Mouse (Mus musculus): Measurements from ENCODE around the gene Dhx29. TPM values are rescaled to one million over a fixed set of nuclear protein-coding genes. Genes with fewer than 3 reads are reported as not detected.
"Not testable (repeated sequence)": the region's sequence is repeated elsewhere in the genome, so short reads cannot be mapped to it uniquely, and the experiment has no call there.

The Dhx29 gene
- polyA plus RNA-seq, 1 experiment = 3.7 TPM

- TF ChIP-seq GATA1 (IDR thresholded peaks at IDR 0.05; ENCODE audit: borderline replicate concordance, low read length) = no peak
- no peak for TF ChIP-seq FLI1 (IDR thresholded peaks at IDR 0.05; ENCODE audit: low read length)
- Histone ChIP-seq H3K4me3 (replicated peaks) (no peak overlapping the region), H3K4me1 (peaks cover 25% of the 10 kb centered on the region), H3K9me3 (no peaks in the 10 kb centered on the region), H3K36me3 (replicated peaks; ENCODE audit: low read length) (no peaks in the 10 kb centered on the region), H3K27me3 (replicated peaks) (peaks cover 87% of the 10 kb centered on the region)
Observed at GRCm38 (mm10) chr13:112996407-112996806, 69.2 kb downstream of the Dhx29 start.

- H3K9me3 ChIP-seq = no peaks in the 10 kb centered on the region
Observed at GRCm38 (mm10) chr13:112997369-112997768, 70.1 kb downstream of the Dhx29 start.

GRCm38 (mm10) chr13:112998427-112999201 is 71.4 kb downstream of the Dhx29 start:
- no peaks in the 10 kb centered on the region for H3K9me3 ChIP-seq
- H3K36me3 ChIP-seq (replicated peaks; ENCODE audit: low read length) = no peaks in the 10 kb centered on the region
- TF ChIP-seq FLI1 (IDR thresholded peaks at IDR 0.05; ENCODE audit: low read length) (no peak), GATA1 (IDR thresholded peaks at IDR 0.05; ENCODE audit: borderline replicate concordance, low read length) (no peak)
- H3K4me3 ChIP-seq (replicated peaks) = peak overlapping the region; percentile 88
- H3K27me3 ChIP-seq (replicated peaks) = peaks cover 80% of the 10 kb centered on the region
- H3K4me1 ChIP-seq = peaks cover 20% of the 10 kb centered on the region

More at GRCm38 (mm10) chr13:112997369-112997768, 70.1 kb downstream of the Dhx29 start:
- H3K4me1 ChIP-seq = peaks cover 25% of the 10 kb centered on the region
- no peak overlapping the region for H3K4me3 ChIP-seq (replicated peaks)
- TF ChIP-seq FLI1 (IDR thresholded peaks at IDR 0.05; ENCODE audit: low read length) = no peak
- H3K36me3 ChIP-seq (replicated peaks; ENCODE audit: low read length) = no peaks in the 10 kb centered on the region
- peaks cover 88% of the 10 kb centered on the region for H3K27me3 ChIP-seq (replicated peaks)

- Histone ChIP-seq H3K4me3 (replicated peaks) (no peak overlapping the region), H3K36me3 (replicated peaks; ENCODE audit: low read length) (no peaks in the 10 kb centered on the region), H3K4me1 (peaks cover 10% of the 10 kb centered on the region), H3K9me3 (no peaks in the 10 kb centered on the region), H3K27me3 (replicated peaks) (peaks cover 65% of the 10 kb centered on the region)
- TF ChIP-seq FLI1 (IDR thresholded peaks at IDR 0.05; ENCODE audit: low read length) = no peak
- no peak for TF ChIP-seq GATA1 (IDR thresholded peaks at IDR 0.05; ENCODE audit: borderline replicate concordance, low read length)
Observed at GRCm38 (mm10) chr13:113000090-113000489, 72.8 kb downstream of the Dhx29 start.

- no peak overlapping the region for H3K4me3 ChIP-seq (replicated peaks)
- H3K9me3 ChIP-seq = no peaks in the 10 kb centered on the region
- H3K4me1 ChIP-seq = peaks cover 10% of the 10 kb centered on the region
- TF ChIP-seq GATA1 (IDR thresholded peaks at IDR 0.05; ENCODE audit: borderline replicate concordance, low read length) (no peak), FLI1 (IDR thresholded peaks at IDR 0.05; ENCODE audit: low read length) (no peak)
- peaks cover 61% of the 10 kb centered on the region for H3K27me3 ChIP-seq (replicated peaks)
- no peaks in the 10 kb centered on the region for H3K36me3 ChIP-seq (replicated peaks; ENCODE audit: low read length)
Observed at GRCm38 (mm10) chr13:113000576-113001318, 73.5 kb downstream of the Dhx29 start.

- TF ChIP-seq GATA1 (IDR thresholded peaks at IDR 0.05; ENCODE audit: borderline replicate concordance, low read length) = no peak
- TF ChIP-seq FLI1 (IDR thresholded peaks at IDR 0.05; ENCODE audit: low read length) = no peak
- Histone ChIP-seq H3K4me1 (peaks cover 13% of the 10 kb centered on the region), H3K27me3 (replicated peaks) (peaks cover 21% of the 10 kb centered on the region), H3K9me3 (peaks cover 7% of the 10 kb centered on the region), H3K4me3 (replicated peaks) (peak overlapping the region; percentile 90), H3K36me3 (replicated peaks; ENCODE audit: low read length) (no peaks in the 10 kb centered on the region)
Observed at GRCm38 (mm10) chr13:113012683-113013082, 85.4 kb downstream of the Dhx29 start.

GRCm38 (mm10) chr13:113013174-113013953 is 86.1 kb downstream of the Dhx29 start:
- not testable (repeated sequence) for H3K9me3 ChIP-seq; H3K36me3 ChIP-seq (replicated peaks; ENCODE audit: low read length)
- Histone ChIP-seq H3K27me3 (replicated peaks) (peaks cover 16% of the 10 kb centered on the region), H3K4me1 (peaks cover 13% of the 10 kb centered on the region), H3K4me3 (replicated peaks) (peak overlapping the region; percentile 90)

Other genes with a start within 250 kb of the Dhx29 start
- gene Plpp1, start 126.7 kb upstream of the Dhx29 start, polyA plus RNA-seq (2012; ENCODE audit: insufficient read depth, low replicate concordance) = not detected in 2 replicates
- gene Mtrex, start 56 bp upstream of the Dhx29 start, polyA plus RNA-seq (2012; ENCODE audit: insufficient read depth, low replicate concordance) = 2.0 TPM in 1 of 2 replicates, not detected in the other
- 0.67 TPM in 1 of 2 replicates, not detected in the other for gene Ccno, start 60.3 kb downstream of the Dhx29 start, polyA plus RNA-seq (2012; ENCODE audit: insufficient read depth, low replicate concordance)
- gene Mcidas, start 66.4 kb downstream of the Dhx29 start, polyA plus RNA-seq (2012; ENCODE audit: insufficient read depth, low replicate concordance) = not detected in 2 replicates
- gene Cdc20b, start 107.7 kb downstream of the Dhx29 start, polyA plus RNA-seq (2012; ENCODE audit: insufficient read depth, low replicate concordance) = not detected in 2 replicates
- not detected in 2 replicates for gene Gpx8, start 119.0 kb downstream of the Dhx29 start, polyA plus RNA-seq (2012; ENCODE audit: insufficient read depth, low replicate concordance)
- not detected in 2 replicates for gene Gzma, start 173.5 kb downstream of the Dhx29 start, polyA plus RNA-seq (2012; ENCODE audit: insufficient read depth, low replicate concordance)